Mouse (Mus musculus): Measurements from ENCODE around the gene Rpl9-ps6. TPM values are rescaled to one million over a fixed set of nuclear protein-coding genes. Genes with fewer than 3 reads are reported as not detected.
"Not testable (repeated sequence)": the region's sequence is repeated elsewhere in the genome, so short reads cannot be mapped to it uniquely, and the experiment has no call there.

The Rpl9-ps6 gene
- polyA plus RNA-seq, 1 experiment from 2014 or later, result 85.9 TPM

GRCm38 (mm10) chr19:32481511-32481910 is 15.1 kb upstream of the Rpl9-ps6 start:
- 40% methylated on average over 4 of the region's 4 CpGs for WGBS
- no peak for ATAC-seq (ENCODE audit: insufficient number of reproducible peaks, insufficient read depth, low FRiP score, low TSS enrichment, low read depth)
- Histone ChIP-seq H3K4me3 (replicated peaks) (no peak overlapping the region), H3K4me1 (replicated peaks) (peaks cover 7% of the 10 kb centered on the region), H3K27ac (no peak overlapping the region), H3K4me2 (no peak overlapping the region), H3K9ac (replicated peaks) (no peak overlapping the region), H3K36me3 (no peaks in the 10 kb centered on the region), H3K9me3 (no peaks in the 10 kb centered on the region), H3K27me3 (no peaks in the 10 kb centered on the region)

GRCm38 (mm10) chr19:32480791-32481442 is 14.5 kb upstream of the Rpl9-ps6 start:
- 85% methylated on average over 8 of the region's 8 CpGs for WGBS
- Histone ChIP-seq H3K4me1 (replicated peaks) (peaks cover 7% of the 10 kb centered on the region), H3K27ac (no peak overlapping the region), H3K9ac (replicated peaks) (no peak overlapping the region), H3K4me3 (replicated peaks) (no peak overlapping the region), H3K9me3 (no peaks in the 10 kb centered on the region), H3K4me2 (no peak overlapping the region), H3K27me3 (no peaks in the 10 kb centered on the region), H3K36me3 (no peaks in the 10 kb centered on the region)
- no peak for ATAC-seq (ENCODE audit: insufficient number of reproducible peaks, insufficient read depth, low FRiP score, low TSS enrichment, low read depth)

GRCm38 (mm10) chr19:32480255-32480654 is 13.9 kb upstream of the Rpl9-ps6 start:
- ATAC-seq (ENCODE audit: insufficient number of reproducible peaks, insufficient read depth, low FRiP score, low TSS enrichment, low read depth), result no peak
- Histone ChIP-seq H3K27me3 (no peaks in the 10 kb centered on the region), H3K27ac (no peak overlapping the region), H3K9me3 (no peaks in the 10 kb centered on the region), H3K9ac (replicated peaks) (no peak overlapping the region), H3K4me3 (replicated peaks) (no peak overlapping the region), H3K4me2 (no peak overlapping the region), H3K4me1 (replicated peaks) (peaks cover 6% of the 10 kb centered on the region), H3K36me3 (no peaks in the 10 kb centered on the region)
- 88% methylated on average over 5 of the region's 5 CpGs for WGBS

GRCm38 (mm10) chr19:32476712-32477052 is 10.3 kb upstream of the Rpl9-ps6 start:
- Histone ChIP-seq H3K4me3 (replicated peaks) (no peak overlapping the region), H3K4me2 (no peak overlapping the region), H3K27me3 (no peaks in the 10 kb centered on the region), H3K9ac (replicated peaks) (no peak overlapping the region), H3K27ac (no peak overlapping the region), H3K36me3 (no peaks in the 10 kb centered on the region), H3K4me1 (replicated peaks) (no peaks in the 10 kb centered on the region), H3K9me3 (no peaks in the 10 kb centered on the region)
- ATAC-seq (ENCODE audit: insufficient number of reproducible peaks, insufficient read depth, low FRiP score, low TSS enrichment, low read depth), result no peak
- WGBS, result 83% methylated on average over 4 of the region's 4 CpGs

GRCm38 (mm10) chr19:32476016-32476711 is 9.8 kb upstream of the Rpl9-ps6 start:
- ATAC-seq (ENCODE audit: insufficient number of reproducible peaks, insufficient read depth, low FRiP score, low TSS enrichment, low read depth), result no peak

GRCm38 (mm10) chr19:32470570-32471263 is 4.3 kb upstream of the Rpl9-ps6 start:
- no peaks in the 10 kb centered on the region for H3K9me3 ChIP-seq
- no peaks in the 10 kb centered on the region for H3K4me1 ChIP-seq (replicated peaks)
- H3K36me3 ChIP-seq, result no peaks in the 10 kb centered on the region
- H3K27me3 ChIP-seq, result no peaks in the 10 kb centered on the region
- H3K27ac ChIP-seq, result no peak overlapping the region
- no peak overlapping the region for H3K9ac ChIP-seq (replicated peaks)
- H3K4me2 ChIP-seq, result no peak overlapping the region
- ATAC-seq (ENCODE audit: insufficient number of reproducible peaks, insufficient read depth, low FRiP score, low TSS enrichment, low read depth), result no peak
- no peak overlapping the region for H3K4me3 ChIP-seq (replicated peaks)
- WGBS, result 86% methylated on average over 13 of the region's 13 CpGs

More at GRCm38 (mm10) chr19:32476016-32476711, 9.8 kb upstream of the Rpl9-ps6 start:
- WGBS, result 83% methylated on average over 12 of the region's 12 CpGs
- no peak overlapping the region for H3K27ac ChIP-seq
- H3K4me3 ChIP-seq (replicated peaks), result no peak overlapping the region
- H3K4me2 ChIP-seq, result no peak overlapping the region
- H3K4me1 ChIP-seq (replicated peaks), result no peaks in the 10 kb centered on the region
- no peaks in the 10 kb centered on the region for H3K36me3 ChIP-seq
- H3K9me3 ChIP-seq, result no peaks in the 10 kb centered on the region
- H3K27me3 ChIP-seq, result no peaks in the 10 kb centered on the region
- H3K9ac ChIP-seq (replicated peaks), result no peak overlapping the region

- 30% methylated on average over 6 of the region's 6 CpGs for WGBS
- Histone ChIP-seq H3K9ac (replicated peaks) (no peak overlapping the region), H3K4me2 (no peak overlapping the region), H3K9me3 (no peaks in the 10 kb centered on the region), H3K4me3 (replicated peaks) (no peak overlapping the region), H3K27me3 (no peaks in the 10 kb centered on the region), H3K27ac (no peak overlapping the region), H3K4me1 (replicated peaks) (no peaks in the 10 kb centered on the region), H3K36me3 (no peaks in the 10 kb centered on the region)
- no peak for ATAC-seq (ENCODE audit: insufficient number of reproducible peaks, insufficient read depth, low FRiP score, low TSS enrichment, low read depth)
These were observed 3.7 kb upstream of the Rpl9-ps6 start for GRCm38 (mm10) chr19:32470059-32470497.

- Histone ChIP-seq H3K36me3 (no peaks in the 10 kb centered on the region), H3K9ac (replicated peaks) (no peak overlapping the region), H3K9me3 (no peaks in the 10 kb centered on the region), H3K4me2 (no peak overlapping the region), H3K4me1 (replicated peaks) (no peaks in the 10 kb centered on the region), H3K27ac (no peak overlapping the region), H3K27me3 (no peaks in the 10 kb centered on the region), H3K4me3 (replicated peaks) (no peak overlapping the region)
- WGBS, result 93% methylated on average over 5 of the region's 5 CpGs
- no peak for ATAC-seq (ENCODE audit: insufficient number of reproducible peaks, insufficient read depth, low FRiP score, low TSS enrichment, low read depth)
These were observed 947 bp upstream of the Rpl9-ps6 start for GRCm38 (mm10) chr19:32467325-32467724.

- H3K36me3 ChIP-seq, result no peaks in the 10 kb centered on the region
- no peak for ATAC-seq (ENCODE audit: insufficient number of reproducible peaks, insufficient read depth, low FRiP score, low TSS enrichment, low read depth)
- 71% methylated on average over 2 of the region's 4 CpGs for whole genome bisulfite sequencing
These were observed 1.1 kb downstream of the Rpl9-ps6 start for GRCm38 (mm10) chr19:32465228-32465627.

GRCm38 (mm10) chr19:32463037-32463436 is 3.3 kb downstream of the Rpl9-ps6 start:
- H3K9ac ChIP-seq (replicated peaks), result no peak overlapping the region
- H3K4me1 ChIP-seq (replicated peaks), result no peaks in the 10 kb centered on the region
- no peaks in the 10 kb centered on the region for H3K27me3 ChIP-seq
- no peak overlapping the region for H3K4me3 ChIP-seq (replicated peaks)
- no peak overlapping the region for H3K4me2 ChIP-seq
- ATAC-seq (ENCODE audit: insufficient number of reproducible peaks, insufficient read depth, low FRiP score, low TSS enrichment, low read depth), result no peak
- H3K36me3 ChIP-seq, result no peaks in the 10 kb centered on the region
- no peak overlapping the region for H3K27ac ChIP-seq
- H3K9me3 ChIP-seq, result peaks cover 7% of the 10 kb centered on the region; the same call in 1 of the 2 replicates
- WGBS, result 88% methylated on average over 6 of the region's 6 CpGs

More at GRCm38 (mm10) chr19:32465228-32465627, 1.1 kb downstream of the Rpl9-ps6 start:
- Histone ChIP-seq H3K9me3 (no peaks in the 10 kb centered on the region), H3K27ac (no peak overlapping the region), H3K4me2 (no peak overlapping the region), H3K27me3 (no peaks in the 10 kb centered on the region), H3K9ac (replicated peaks) (no peak overlapping the region), H3K4me1 (replicated peaks) (no peaks in the 10 kb centered on the region), H3K4me3 (replicated peaks) (no peak overlapping the region)

- WGBS, result 93% methylated on average over 8 of the region's 8 CpGs
- H3K9me3 ChIP-seq, result peaks cover 10% of the 10 kb centered on the region; the same call in 1 of the 2 replicates
- H3K36me3 ChIP-seq, result not testable (repeated sequence)
These were observed 8.7 kb downstream of the Rpl9-ps6 start for GRCm38 (mm10) chr19:32457631-32458030.

More at GRCm38 (mm10) chr19:32457631-32458030, 8.7 kb downstream of the Rpl9-ps6 start:
- H3K27me3 ChIP-seq; ATAC-seq (ENCODE audit: insufficient number of reproducible peaks, insufficient read depth, low FRiP score, low TSS enrichment, low read depth); H3K27ac ChIP-seq; H3K4me2 ChIP-seq; H3K9ac ChIP-seq (replicated peaks); H3K4me3 ChIP-seq (replicated peaks); H3K4me1 ChIP-seq (replicated peaks): not testable (repeated sequence)
